Mouse (Mus musculus) embryonic facial prominence, embryonic 11.5 days (tissue): Measurements from ENCODE around the gene Sgms1. TPM values are rescaled to one million over a fixed set of nuclear protein-coding genes. Genes with fewer than 3 reads are reported as not detected.

Experiments
- ATAC-seq: fragments of 200-750 bp; cut with Nextera tagmentation; replicated peaks from 2 replicates; pipeline ENCODE4 v1.8.0; 2017; ENCODE audit warnings: low read depth; ENCODE audit not compliant: insufficient number of reproducible peaks, low FRiP score, low TSS enrichment
- DNase-seq: peaks from one replicate; pipeline ENCODE4 v3.0.0-alpha.2; 2015; ENCODE audit warnings: low spot score
- H3K27ac ChIP-seq: fragments of 300-500 bp; sonication (generic); replicated peaks from 2 replicates; pipeline ENCODE4 v1.5.1; 2014; ENCODE audit warnings: mild to moderate bottlenecking, low read depth, low read length, control low read depth
- H3K27me3 ChIP-seq: fragments of 300-500 bp; sonication (generic); 2 replicates; pipeline ENCODE4 v1.6.1; 2014; ENCODE audit warnings: mild to moderate bottlenecking, low read length, moderate library complexity, mixed read lengths; ENCODE audit not compliant: control insufficient read depth, insufficient read depth
- H3K36me3 ChIP-seq: fragments of 300-500 bp; sonication (generic); replicated peaks from 2 replicates; pipeline ENCODE4 v1.6.1; 2014; ENCODE audit warnings: low read depth, mild to moderate bottlenecking, low read length, moderate library complexity, mixed read lengths; ENCODE audit not compliant: control insufficient read depth, insufficient read depth
- H3K4me1 ChIP-seq: fragments of 300-500 bp; sonication (generic); 2 replicates; pipeline ENCODE4 v1.6.1; 2014; ENCODE audit warnings: low read length, mixed read lengths; ENCODE audit not compliant: control insufficient read depth, insufficient read depth
- H3K4me2 ChIP-seq: fragments of 300-500 bp; sonication (generic); 2 replicates; pipeline ENCODE4 v1.6.1; 2014; ENCODE audit warnings: low read depth, mild to moderate bottlenecking, control low read depth, low read length, moderate library complexity
- H3K4me3 ChIP-seq: fragments of 300-500 bp; sonication (generic); 2 replicates; pipeline ENCODE4 v1.5.1; 2014; ENCODE audit warnings: low read depth, low read length, control low read depth
- H3K9ac ChIP-seq: fragments of 300-500 bp; sonication (generic); replicated peaks from 2 replicates; pipeline ENCODE4 v1.6.1; 2014; ENCODE audit warnings: mild to moderate bottlenecking, control low read depth, low read length
- H3K9me3 ChIP-seq: fragments of 300-500 bp; sonication (generic); replicated peaks from 2 replicates; pipeline ENCODE4 v1.6.1; 2016; ENCODE audit warnings: mild to moderate bottlenecking, low read length, inconsistent platforms, mixed read lengths; ENCODE audit not compliant: control insufficient read depth
- WGBS: fragments of 180-500 bp; shearing (Covaris S2); extraction: QIAGEN DNeasy Blood & Tissue Kit; methylation state at CpG from one replicate; pipeline ENCODE4 v1.1.7; 2014; 5-methylcytosine and 5-hydroxymethylcytosine counted together
- polyA plus RNA-seq: library from polyadenylated mRNA; unstranded; fragments of >200 nt; fragmentation: Nextera tagmentation; extraction: Ambion mirVana; gene quantifications from 2 replicates; pipeline ENCODE4 v1.2.1, GENCODE M21; 2014

The Sgms1 gene
- polyA plus RNA-seq, 1 experiment from 2014 or later, result 12.2 TPM

DNA sequence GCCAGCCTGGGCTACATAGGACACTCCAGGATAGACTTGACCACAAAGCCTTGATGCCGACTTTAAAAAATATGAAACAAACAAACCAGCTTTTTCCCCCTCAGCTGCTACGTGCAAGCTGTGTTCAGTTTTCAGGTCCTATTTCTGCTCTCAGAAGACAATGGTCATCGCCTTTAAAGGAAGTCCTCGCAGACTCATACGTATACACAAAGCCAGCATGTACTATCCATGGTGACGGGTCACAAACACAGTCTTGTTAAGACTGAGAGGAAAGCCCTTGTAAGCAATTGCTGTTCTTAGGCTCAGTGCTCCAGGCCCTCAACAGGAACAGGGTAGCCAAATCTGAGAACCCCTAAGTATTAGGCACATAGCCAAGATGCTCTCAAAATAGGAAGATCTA lies 110.1 kb downstream of the Sgms1 start:
- no peaks in the 10 kb centered on the region for H3K36me3 ChIP-seq
- no peak overlapping the region for H3K9ac ChIP-seq
- no peaks in the 10 kb centered on the region for H3K27me3 ChIP-seq
- H3K9me3 ChIP-seq, result no peaks in the 10 kb centered on the region
- no peaks in the 10 kb centered on the region for H3K4me1 ChIP-seq
- DNase-seq (no peak), ATAC-seq (no peak)
- no peak overlapping the region for H3K27ac ChIP-seq
- H3K4me3 ChIP-seq, result no peak overlapping the region
- 92% methylated on average over 6 of the region's 6 CpGs for whole genome bisulfite sequencing
- no peak overlapping the region for H3K4me2 ChIP-seq

GRCm38 (mm10) chr19:32277869-32278268 lies 111.6 kb downstream of the Sgms1 start:
- H3K4me1 ChIP-seq, result no peaks in the 10 kb centered on the region
- DNase-seq (no peak), ATAC-seq (no peak)
- H3K27ac ChIP-seq, result no peak overlapping the region
- H3K4me3 ChIP-seq, result no peak overlapping the region
- no peaks in the 10 kb centered on the region for H3K36me3 ChIP-seq
- no peaks in the 10 kb centered on the region for H3K9me3 ChIP-seq
- H3K4me2 ChIP-seq, result no peak overlapping the region
- no peak overlapping the region for H3K9ac ChIP-seq
- WGBS, result 81% methylated on average over 3 of the region's 3 CpGs
- no peaks in the 10 kb centered on the region for H3K27me3 ChIP-seq

DNA sequence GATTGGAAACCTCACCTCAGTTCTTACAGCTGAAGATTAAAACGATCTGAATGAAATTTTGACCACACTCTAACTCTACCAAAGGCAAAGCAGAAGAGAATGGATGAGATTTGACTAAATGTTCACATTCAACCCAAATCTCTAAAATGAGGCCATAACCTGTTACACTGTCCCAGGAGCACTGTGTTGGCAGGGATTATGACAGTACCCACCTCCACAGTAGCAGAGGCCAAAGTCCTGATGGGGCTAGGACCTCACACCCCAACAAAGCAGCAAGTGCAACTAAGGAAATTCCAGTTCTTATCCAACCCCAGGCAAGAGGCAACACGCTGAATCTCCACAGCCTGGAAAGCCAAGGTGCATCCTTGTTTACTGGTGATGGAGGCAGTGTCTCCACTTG lies 112.2 kb downstream of the Sgms1 start:
- no peak overlapping the region for H3K9ac ChIP-seq
- no peaks in the 10 kb centered on the region for H3K27me3 ChIP-seq
- 93% methylated on average over 2 of the region's 2 CpGs for WGBS
- H3K4me1 ChIP-seq, result no peaks in the 10 kb centered on the region
- no peak overlapping the region for H3K4me2 ChIP-seq
- no peaks in the 10 kb centered on the region for H3K36me3 ChIP-seq
- ATAC-seq, result no peak
- H3K9me3 ChIP-seq, result no peaks in the 10 kb centered on the region
- no peak overlapping the region for H3K4me3 ChIP-seq
- no peak for DNase-seq
- H3K27ac ChIP-seq, result no peak overlapping the region

- Histone ChIP-seq H3K4me2 (no peak overlapping the region), H3K36me3 (no peaks in the 10 kb centered on the region), H3K4me1 (no peaks in the 10 kb centered on the region), H3K27ac (no peak overlapping the region), H3K4me3 (no peak overlapping the region), H3K27me3 (no peaks in the 10 kb centered on the region), H3K9ac (no peak overlapping the region), H3K9me3 (no peaks in the 10 kb centered on the region)
- DNase-seq (no peak), ATAC-seq (no peak)
- 79% methylated on average over 8 of the region's 8 CpGs for WGBS
These were observed 112.7 kb downstream of the Sgms1 start for GRCm38 (mm10) chr19:32276817-32277216.

DNA sequence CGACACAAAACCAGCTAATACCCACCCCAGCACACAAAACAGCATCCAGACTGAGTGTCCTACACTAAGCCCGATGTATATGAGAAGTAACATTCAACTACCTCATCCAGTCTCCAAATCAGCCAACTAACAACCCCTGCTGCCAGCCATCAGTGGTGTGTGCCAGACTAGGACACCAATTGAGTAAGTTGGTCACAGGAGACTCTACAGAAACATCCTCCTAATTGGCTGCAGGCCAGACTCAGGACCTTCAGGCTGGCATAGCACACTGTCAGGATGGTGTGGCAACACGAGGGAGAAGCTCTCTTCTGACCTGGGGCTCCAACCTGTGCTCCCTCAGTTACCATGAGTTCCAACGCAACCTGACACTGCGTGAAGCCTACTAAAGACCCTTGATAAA lies 113.3 kb downstream of the Sgms1 start:
- H3K9me3 ChIP-seq, result no peaks in the 10 kb centered on the region
- H3K27me3 ChIP-seq, result no peaks in the 10 kb centered on the region
- no peak overlapping the region for H3K27ac ChIP-seq
- H3K4me3 ChIP-seq, result no peak overlapping the region
- no peak overlapping the region for H3K4me2 ChIP-seq
- WGBS, result 79% methylated on average over 5 of the region's 5 CpGs
- no peaks in the 10 kb centered on the region for H3K36me3 ChIP-seq
- DNase-seq, result no peak
- no peak for ATAC-seq
- no peak overlapping the region for H3K9ac ChIP-seq
- H3K4me1 ChIP-seq, result no peaks in the 10 kb centered on the region

- Histone ChIP-seq H3K4me2 (no peak overlapping the region), H3K36me3 (no peaks in the 10 kb centered on the region), H3K4me1 (no peaks in the 10 kb centered on the region), H3K4me3 (no peak overlapping the region), H3K9me3 (no peaks in the 10 kb centered on the region), H3K27ac (no peak overlapping the region), H3K27me3 (no peaks in the 10 kb centered on the region), H3K9ac (no peak overlapping the region)
- no peak for ATAC-seq
- WGBS, result 79% methylated on average over 14 of the region's 14 CpGs
- DNase-seq, result no peak
These were observed 114.2 kb downstream of the Sgms1 start for GRCm38 (mm10) chr19:32275068-32275925.

DNA sequence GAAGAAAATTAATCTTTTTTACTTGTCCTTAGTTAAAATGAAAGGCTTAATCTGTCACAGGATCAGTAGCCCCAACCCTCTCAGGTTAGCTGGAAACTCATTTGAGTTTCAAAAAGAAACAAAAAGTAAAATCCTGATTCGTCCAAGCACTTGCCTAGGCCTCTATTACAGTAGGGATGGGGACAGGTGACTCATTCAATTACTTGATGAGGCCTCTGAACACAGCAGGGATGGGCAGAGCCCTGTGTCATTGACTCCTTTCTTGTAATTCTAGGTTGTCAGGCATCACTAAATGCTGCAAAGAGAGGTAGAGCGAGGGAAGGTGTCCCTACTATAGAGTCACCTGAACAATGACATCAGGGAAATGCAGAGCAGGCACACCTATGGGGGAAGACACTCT lies 115.4 kb downstream of the Sgms1 start:
- H3K4me1 ChIP-seq, result no peaks in the 10 kb centered on the region
- ATAC-seq (no peak), DNase-seq (no peak)
- WGBS, result 77% methylated on average over 2 of the region's 2 CpGs
- H3K4me2 ChIP-seq, result no peak overlapping the region
- no peak overlapping the region for H3K27ac ChIP-seq
- H3K36me3 ChIP-seq, result no peaks in the 10 kb centered on the region
- H3K27me3 ChIP-seq, result no peaks in the 10 kb centered on the region
- no peak overlapping the region for H3K9ac ChIP-seq
- no peaks in the 10 kb centered on the region for H3K9me3 ChIP-seq
- no peak overlapping the region for H3K4me3 ChIP-seq

- H3K27ac ChIP-seq, result no peak overlapping the region
These were observed 115.8 kb downstream of the Sgms1 start for GRCm38 (mm10) chr19:32273714-32274113.

More at GRCm38 (mm10) chr19:32273714-32274113, 115.8 kb downstream of the Sgms1 start:
- H3K36me3 ChIP-seq, result no peaks in the 10 kb centered on the region
- no peaks in the 10 kb centered on the region for H3K27me3 ChIP-seq
- no peaks in the 10 kb centered on the region for H3K9me3 ChIP-seq
- H3K4me2 ChIP-seq, result no peak overlapping the region
- no peak for DNase-seq
- H3K9ac ChIP-seq, result no peak overlapping the region
- ATAC-seq, result no peak
- 42% methylated on average over 3 of the region's 3 CpGs for WGBS
- no peaks in the 10 kb centered on the region for H3K4me1 ChIP-seq
- H3K4me3 ChIP-seq, result no peak overlapping the region
